Mouse (Mus musculus) kidney, adult 2 months (tissue): ENCODE results near the gene Vim.

Experiments
- CTCF ChIP-seq: fragments of 200-500 bp; conservative IDR thresholded peaks from 2 replicates; pipeline ENCODE4 v1.5.1; 2011; ENCODE audit warnings: low read depth, mild to moderate bottlenecking, control low read depth, low read length, moderate library complexity, mixed read lengths; ENCODE audit not compliant: insufficient read depth, insufficient read length
- POLR2A ChIP-seq: fragments of 200-500 bp; IDR thresholded peaks from one replicate; pipeline ENCODE4 v1.6.1; 2011; ENCODE audit warnings: low read depth, low read length, control low read depth

DNA sequence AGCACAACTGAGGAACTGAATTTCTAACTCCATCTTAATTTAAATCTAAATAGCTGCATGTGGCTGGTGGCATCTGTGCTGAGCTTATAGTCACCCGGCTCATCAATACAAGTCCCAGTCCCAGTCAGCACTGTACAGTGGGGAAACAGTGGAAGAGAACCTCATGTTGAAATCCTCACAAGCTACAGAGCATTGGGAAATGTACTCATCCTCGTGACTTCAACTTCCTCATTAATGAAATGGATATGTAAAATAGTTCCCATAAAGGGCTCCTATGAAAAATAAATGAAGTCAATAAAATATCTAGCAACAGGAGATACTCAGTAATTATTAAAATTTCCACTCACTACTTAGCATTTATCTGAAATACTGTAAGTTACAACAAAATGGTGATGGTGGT, 35.5 kb upstream of the Vim start:
- no peak for TF ChIP-seq CTCF
- no peak for TF ChIP-seq POLR2A
